Mouse (Mus musculus) heart, adult 2 months (tissue): ENCODE measurements around the gene Stx11.

ENCODE experiments used
- CTCF ChIP-seq: fragments of 200-600 bp; IDR thresholded peaks from 2 replicates; pipeline ENCODE4 v1.8.1; 2022; ENCODE audit warnings: antibody characterized with exemption, mild to moderate bottlenecking, moderate library complexity
- POLR2A ChIP-seq: fragments of 200-500 bp; IDR thresholded peaks from 2 replicates; pipeline ENCODE4 v1.6.1; 2011; ENCODE audit warnings: mild to moderate bottlenecking, low read depth, low read length, control low read depth; ENCODE audit not compliant: insufficient read depth

DNA sequence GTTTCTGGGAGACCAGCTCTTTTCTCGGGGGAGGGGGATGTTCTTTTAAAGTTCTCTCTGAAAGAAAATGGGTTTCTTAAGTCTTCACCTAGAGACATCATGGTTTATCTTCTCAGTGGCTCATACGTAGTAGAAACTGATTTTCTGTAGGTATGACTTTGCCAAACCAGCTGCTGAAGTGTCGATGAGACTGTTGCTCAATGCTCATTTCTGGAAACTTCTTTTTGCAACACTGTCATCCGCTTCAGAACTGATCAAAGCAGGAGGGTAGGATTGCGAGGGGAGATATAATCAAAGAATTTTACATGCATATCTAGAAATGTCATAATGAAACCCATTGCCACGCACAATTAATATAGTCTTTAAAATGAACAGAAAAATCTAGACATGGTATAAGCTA lies 10.5 kb upstream of the Stx11 start:
- TF ChIP-seq POLR2A (no peak), CTCF (no peak)
